Mouse (Mus musculus) left cerebral cortex, adult 11 months (tissue): ENCODE measurements at regions not wholly inside any gene's neighbourhood (a gene's known extent, or its start where the extent isn't known, plus 50 kb on each side); places are given as distances from the start of the nearest gene placed in this dataset.
A peak's percentile ranks its signal among the peaks of the same experiment; 100 is the strongest.

Experiments
- DNase-seq: peaks from one replicate; pipeline ENCODE4 v3.0.0; 2022; ENCODE audit warnings: low spot score

DNA sequence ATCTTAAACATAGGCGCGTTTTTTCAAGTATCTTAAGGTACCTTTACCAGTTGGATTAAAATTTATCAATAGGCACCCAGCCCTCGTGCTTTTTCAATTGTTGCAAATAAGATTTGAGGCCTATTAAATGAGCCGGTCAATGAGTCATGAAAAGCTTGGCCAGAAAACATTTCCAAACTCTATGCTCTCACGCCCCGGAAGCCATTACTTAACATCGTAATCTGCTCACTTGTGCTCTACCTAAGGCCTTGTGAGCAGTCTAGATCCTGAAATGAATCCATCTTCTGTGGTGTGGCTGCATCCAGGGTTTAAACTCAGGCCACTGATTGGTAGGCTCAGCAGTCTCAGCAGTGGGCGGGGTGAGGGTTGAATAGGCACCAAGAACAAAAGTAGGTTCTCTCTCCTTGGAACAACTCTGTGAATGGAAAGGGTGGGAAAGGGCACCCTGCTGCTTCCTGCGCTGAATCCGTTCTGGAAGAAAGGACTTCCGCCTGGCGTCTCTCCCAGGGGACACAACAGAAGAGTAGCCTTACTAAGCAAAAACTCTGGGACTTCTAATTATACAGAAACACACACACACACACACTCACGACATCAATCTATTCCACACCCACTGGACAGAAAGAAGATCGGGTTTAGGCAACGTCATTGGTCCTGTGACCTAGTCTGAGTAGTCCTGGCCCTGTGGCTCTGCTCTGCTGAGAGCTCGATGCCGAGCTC, 53.4 kb upstream of the Fmnl2 start:
- peak; percentile 11 for DNase-seq

DNA sequence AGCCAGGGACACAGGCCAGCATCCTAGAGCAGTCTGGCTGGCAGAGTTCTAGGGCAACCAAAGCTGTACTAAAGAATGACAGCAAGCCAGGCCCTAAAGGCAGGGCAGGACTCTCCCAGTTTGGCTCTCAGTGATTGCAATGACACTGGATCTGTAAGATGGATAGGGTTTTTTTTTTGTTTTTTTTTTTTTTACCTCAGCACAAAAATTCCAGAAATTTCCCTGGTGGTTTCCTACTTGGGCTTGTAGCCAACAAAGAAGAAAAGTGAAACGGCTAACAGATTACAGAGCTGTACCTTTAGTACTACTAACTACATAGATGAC, 52.9 kb upstream of the Fmnl2 start:
- DNase-seq: no peak

DNA sequence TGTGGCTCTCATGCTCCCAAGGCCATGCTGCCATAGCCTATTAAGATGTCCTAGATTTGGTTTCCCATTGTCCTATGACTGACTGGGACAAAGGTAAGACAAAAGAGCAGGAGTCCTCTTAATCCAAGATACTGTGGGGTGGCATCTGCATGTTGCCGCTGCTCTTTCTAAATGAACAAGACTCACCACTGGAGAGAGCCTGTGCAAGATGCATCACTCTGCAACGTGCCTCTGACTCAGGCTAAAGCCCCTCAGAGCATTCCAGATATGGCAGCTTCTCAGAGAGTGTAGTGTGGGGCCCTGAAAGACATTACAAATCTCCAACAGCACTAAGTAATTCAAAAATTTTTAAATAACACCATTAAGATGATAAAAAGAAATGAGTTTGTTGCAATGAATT, 49.8 kb upstream of the Fmnl2 start:
- DNase-seq: no peak
